Mouse (Mus musculus): ENCODE data around the gene Arfgef2.

The Arfgef2 gene

GRCm38 (mm10) chr2:166805250-166806172 lies at the start of gene Arfgef2:
Gene Arfgef2, plus strand, starts transcription at chr2:166805588.
- peak; percentile 94 for DNase-seq

- DNase-seq: no peak
These were observed 47.4 kb upstream of the Arfgef2 start for GRCm38 (mm10) chr2:166757969-166758368.

GRCm38 (mm10) chr2:166764051-166764450 lies 41.3 kb upstream of the Arfgef2 start:
- peak; percentile 61 for DNase-seq

- no peak for DNase-seq
These were observed 37.8 kb upstream of the Arfgef2 start for GRCm38 (mm10) chr2:166767591-166767990.

GRCm38 (mm10) chr2:166771396-166771795 lies 34.0 kb upstream of the Arfgef2 start:
- no peak for DNase-seq

GRCm38 (mm10) chr2:166773587-166773986 lies 31.8 kb upstream of the Arfgef2 start:
- no peak for DNase-seq

- DNase-seq: no peak
These were observed 31.1 kb upstream of the Arfgef2 start for GRCm38 (mm10) chr2:166774275-166774674.

- no peak for DNase-seq
These were observed 30.0 kb upstream of the Arfgef2 start for GRCm38 (mm10) chr2:166775357-166775893.

- DNase-seq: no peak
These were observed 29.1 kb upstream of the Arfgef2 start for GRCm38 (mm10) chr2:166776272-166776671.

GRCm38 (mm10) chr2:166779956-166780355 lies 25.4 kb upstream of the Arfgef2 start:
- DNase-seq: no peak

- DNase-seq: peak; percentile 78
These were observed 24.3 kb upstream of the Arfgef2 start for GRCm38 (mm10) chr2:166780980-166781578.

GRCm38 (mm10) chr2:166784376-166784775 lies 21.0 kb upstream of the Arfgef2 start:
- no peak for DNase-seq

- peak; percentile 98 for DNase-seq
These were observed 18.9 kb upstream of the Arfgef2 start for GRCm38 (mm10) chr2:166786353-166787004.

- no peak for DNase-seq
These were observed 13.7 kb upstream of the Arfgef2 start for GRCm38 (mm10) chr2:166791738-166792137.

- DNase-seq: peak; percentile 47
These were observed 13.0 kb upstream of the Arfgef2 start, which contains the start of gene Trp53rkb for GRCm38 (mm10) chr2:166792355-166792754. Gene Trp53rkb, plus strand, starts transcription at chr2:166792531.

GRCm38 (mm10) chr2:166793542-166794214 lies 11.7 kb upstream of the Arfgef2 start:
- DNase-seq: peak; percentile 89

- DNase-seq: no peak
These were observed 5.5 kb upstream of the Arfgef2 start for GRCm38 (mm10) chr2:166799615-166800472.

- no peak for DNase-seq
These were observed 4.9 kb upstream of the Arfgef2 start for GRCm38 (mm10) chr2:166800473-166800857.

GRCm38 (mm10) chr2:166801436-166801835 lies 4.0 kb upstream of the Arfgef2 start:
- no peak for DNase-seq

- no peak for DNase-seq
These were observed 2.1 kb upstream of the Arfgef2 start for GRCm38 (mm10) chr2:166803298-166803697.

GRCm38 (mm10) chr2:166806173-166806705 lies 851 bp downstream of the Arfgef2 start:
- DNase-seq: no peak

Measured in embryo, embryonic 11 days (tissue).